In the genomic region with DNA sequence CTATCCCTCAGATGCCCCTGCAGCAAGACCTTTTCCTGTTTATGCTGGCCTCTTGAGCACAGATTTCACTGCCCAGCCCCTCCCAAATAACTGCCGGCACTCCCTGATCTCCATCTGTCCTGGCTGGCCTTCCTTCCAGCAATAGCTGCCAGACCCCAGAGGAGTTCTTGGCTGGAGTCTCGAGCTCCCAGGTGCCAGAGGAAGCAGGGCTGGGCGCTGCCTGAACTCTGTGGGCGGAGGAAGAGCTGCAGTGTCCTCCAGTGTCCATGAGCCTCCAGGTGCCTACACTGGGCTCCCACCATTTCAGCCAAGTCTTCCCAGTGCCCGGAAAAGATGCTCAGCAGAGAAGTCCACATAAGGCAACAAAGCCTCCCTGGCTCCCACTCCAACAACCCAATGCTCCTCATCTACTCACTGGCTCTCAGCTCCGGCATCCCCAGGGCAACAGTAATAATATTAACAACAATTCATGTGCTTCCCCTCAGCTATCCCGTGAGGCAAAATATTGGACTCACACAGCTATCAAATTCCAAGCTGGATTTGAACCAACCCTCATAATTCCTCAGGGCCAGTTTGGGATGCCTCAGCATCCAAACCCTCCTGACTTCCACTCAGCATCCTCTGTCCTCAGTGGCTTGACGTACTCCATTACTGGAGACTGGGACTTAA, we compare ENCODE assay signal across 8 mouse cellular contexts. TPM values are rescaled to one million over a fixed set of nuclear protein-coding genes. Genes with fewer than 3 reads are reported as not detected.
DNase-seq lines count a peak whose midpoint lies in the region; ATAC-seq lines count a peak whose summit lies in the region.

No protein-coding gene starts in this region.

- no peaks in the 10 kb centered on the region for H3K27me3 ChIP-seq in kidney, embryonic 15.5 days
- H3K27me3 ChIP-seq in heart, embryonic 14.5 days (ENCODE audit: control insufficient read depth, insufficient read depth, low read length) = no peaks in the 10 kb centered on the region
- H3K27me3 ChIP-seq in lung, embryonic 15.5 days = no peaks in the 10 kb centered on the region

- no peaks in the 10 kb centered on the region for H3K9me3 ChIP-seq in kidney, embryonic 15.5 days (replicated peaks)
- no peaks in the 10 kb centered on the region for H3K9me3 ChIP-seq in heart, embryonic 14.5 days (ENCODE audit: control insufficient read depth, low read length)
- H3K9me3 ChIP-seq in lung, embryonic 15.5 days = no peaks in the 10 kb centered on the region

- 51% methylated on average over 8 of the region's 8 CpGs for WGBS in kidney, embryonic 15.5 days
- WGBS in heart, embryonic 14.5 days = 54% methylated on average over 8 of the region's 8 CpGs
- 41% methylated on average over 8 of the region's 8 CpGs for WGBS in lung, embryonic 15.5 days

- no peak overlapping the region for H3K4me3 ChIP-seq in kidney, embryonic 15.5 days (replicated peaks)
- no peak overlapping the region for H3K4me3 ChIP-seq in heart, embryonic 14.5 days (ENCODE audit: control insufficient read depth in 1 of 2, insufficient read depth in 1 of 2, low read depth in 1 of 2, low read length in 2 of 2)
- no peak overlapping the region for H3K4me3 ChIP-seq in lung, embryonic 15.5 days

- H3K4me1 ChIP-seq in kidney, embryonic 15.5 days = 0 out of 2 replicates have a peak, but pooled peaks cover 6% of the 10 kb centered on the region
- H3K4me1 ChIP-seq in heart, embryonic 14.5 days (ENCODE audit: control insufficient read depth in 2 of 2, insufficient read depth in 2 of 2, low read length in 2 of 2) = peaks cover 3 to 11% of the 10 kb centered on the region in 2 experiments; a peak in 2 of 4 replicates
- H3K4me1 ChIP-seq in lung, embryonic 15.5 days = peaks cover 9% of the 10 kb centered on the region

- H3K9ac ChIP-seq in kidney, embryonic 15.5 days = no peak overlapping the region
- no peak overlapping the region for H3K9ac ChIP-seq in heart, embryonic 14.5 days (ENCODE audit: low read length)
- no peak overlapping the region for H3K9ac ChIP-seq in lung, embryonic 15.5 days

- no peak overlapping the region for H3K27ac ChIP-seq in kidney, embryonic 15.5 days
- H3K27ac ChIP-seq in heart, embryonic 14.5 days (replicated peaks in 1 of 2; ENCODE audit: control insufficient read depth in 1 of 2, insufficient read depth in 1 of 2, low read depth in 2 of 2, low read length in 2 of 2) = no peak overlapping the region
- peak overlapping the region; percentile 31; the same call in 1 of the 2 replicates for H3K27ac ChIP-seq in lung, embryonic 15.5 days

- peak; percentile 49 for DNase-seq in kidney, adult 18-20 months
- DNase-seq in cerebellum, adult 9-10 months = peak; percentile 99
- DNase-seq in spleen, adult 12 weeks (ENCODE audit: low spot score) = no peak
- DNase-seq in retina, postnatal 1 day = no peak
- DNase-seq in spleen, postnatal 14 days (ENCODE audit: low spot score in 2 of 2) = no peak

- H3K36me3 ChIP-seq in kidney, embryonic 15.5 days = no peaks in the 10 kb centered on the region
- peaks cover 2% of the 10 kb centered on the region; the same call in 1 of the 2 replicates for H3K36me3 ChIP-seq in heart, embryonic 14.5 days (ENCODE audit: control insufficient read depth, insufficient read depth, low read length)
- no peaks in the 10 kb centered on the region for H3K36me3 ChIP-seq in lung, embryonic 15.5 days

- ATAC-seq in kidney, embryonic 15.5 days (replicated peaks; ENCODE audit: low FRiP score) = no peak
- ATAC-seq in heart, embryonic 14.5 days (ENCODE audit: insufficient number of reproducible peaks, insufficient read depth, low FRiP score, low read depth) = 0 out of 2 replicates have a peak, but pooled peaks have one; percentile 27
- peak; percentile 64; the same call in 1 of the 2 replicates for ATAC-seq in lung, embryonic 15.5 days (ENCODE audit: borderline replicate concordance, extremely low read depth, low FRiP score, low TSS enrichment)

- H3K4me2 ChIP-seq in kidney, embryonic 15.5 days = no peak overlapping the region
- no peak overlapping the region for H3K4me2 ChIP-seq in heart, embryonic 14.5 days (ENCODE audit: low read length)
- no peak overlapping the region for H3K4me2 ChIP-seq in lung, embryonic 15.5 days

RNA-seq across cellular contexts. Expression of gene Il20rb, which starts 15.5 kb away (rescaled TPM):
- polyA plus RNA-seq in kidney, embryonic 15.5 days (2015; fragmentation: Nextera tagmentation; extraction: Ambion mirVana) = 1.2 and 1.5 TPM in 2 replicates
- 0.69 and 0.94 TPM in 2 replicates for polyA plus RNA-seq in heart, embryonic 14.5 days (2014; fragmentation: Nextera tagmentation; extraction: Ambion mirVana)
- polyA plus RNA-seq in lung, embryonic 15.5 days (2015; fragmentation: Nextera tagmentation; extraction: Ambion mirVana) = 1.4 and 1.5 TPM in 2 replicates

Comparison
In these comparisons a context has a peak if more than half of its experiments do, and no peak if none do; other contexts are left out.
1. DNase-seq: peak in kidney, adult 18-20 months (single experiment) and cerebellum, adult 9-10 months (single experiment); none in spleen, adult 12 weeks (single experiment), retina, postnatal 1 day (single experiment) and spleen, postnatal 14 days (0 of 2).